Mouse (Mus musculus) heart, embryonic 16.5 days (tissue): ENCODE data around the gene Kbtbd2. TPM values are rescaled to one million over a fixed set of nuclear protein-coding genes. Genes with fewer than 3 reads are reported as not detected.

Experiments
- ATAC-seq: fragments of 200-750 bp; cut with Nextera tagmentation; replicated peaks from 2 replicates; pipeline ENCODE4 v1.8.0; 2017; ENCODE audit warnings: moderate number of reproducible peaks; ENCODE audit not compliant: insufficient read depth, low FRiP score; ENCODE audit errors: extremely low read depth
- H3K27ac ChIP-seq: fragments of 300-500 bp; sonication (generic); 2 replicates; pipeline ENCODE4 v1.5.1; 2014; ENCODE audit warnings: mild to moderate bottlenecking, low read length, control low read depth, moderate library complexity
- H3K27me3 ChIP-seq: fragments of 300-500 bp; sonication (generic); 2 replicates; pipeline ENCODE4 v1.6.1; 2014; ENCODE audit warnings: low read length, mixed read lengths; ENCODE audit not compliant: control insufficient read depth, insufficient read depth
- H3K36me3 ChIP-seq: fragments of 300-500 bp; sonication (generic); 2 replicates; pipeline ENCODE4 v1.6.1; 2014; ENCODE audit not compliant: control insufficient read depth, insufficient read depth
- H3K4me1 ChIP-seq: fragments of 300-500 bp; sonication (generic); 2 replicates; pipeline ENCODE4 v1.6.1; 2014; ENCODE audit warnings: low read length, mixed read lengths; ENCODE audit not compliant: control insufficient read depth, insufficient read depth
- H3K4me2 ChIP-seq: fragments of 300-500 bp; sonication (generic); 2 replicates; pipeline ENCODE4 v1.6.1; 2014; ENCODE audit warnings: low read depth, mild to moderate bottlenecking, control low read depth, low read length
- H3K4me3 ChIP-seq: fragments of 300-500 bp; sonication (generic); 2 replicates; pipeline ENCODE4 v1.5.1; 2014; ENCODE audit warnings: mild to moderate bottlenecking, control low read depth, low read length
- H3K9ac ChIP-seq: fragments of 300-500 bp; sonication (generic); 2 replicates; pipeline ENCODE4 v1.6.1; 2014; ENCODE audit warnings: low read length, control low read depth
- H3K9me3 ChIP-seq: fragments of 300-500 bp; sonication (generic); replicated peaks from 2 replicates; pipeline ENCODE4 v1.6.1; 2016; ENCODE audit warnings: low read length; ENCODE audit not compliant: control insufficient read depth
- WGBS: fragments of 180-500 bp; shearing (Covaris S2); extraction: QIAGEN DNeasy Blood & Tissue Kit; methylation state at CpG from one replicate; pipeline ENCODE4 v1.1.7; 2014; 5-methylcytosine and 5-hydroxymethylcytosine counted together
- polyA plus RNA-seq: library from polyadenylated mRNA; unstranded; fragments of >200 nt; fragmentation: Nextera tagmentation; extraction: Ambion mirVana; gene quantifications from 2 replicates; pipeline ENCODE4 v1.2.1, GENCODE M21; 2015

The Kbtbd2 gene
- polyA plus RNA-seq, 1 experiment from 2014 or later = 32.6 TPM

DNA sequence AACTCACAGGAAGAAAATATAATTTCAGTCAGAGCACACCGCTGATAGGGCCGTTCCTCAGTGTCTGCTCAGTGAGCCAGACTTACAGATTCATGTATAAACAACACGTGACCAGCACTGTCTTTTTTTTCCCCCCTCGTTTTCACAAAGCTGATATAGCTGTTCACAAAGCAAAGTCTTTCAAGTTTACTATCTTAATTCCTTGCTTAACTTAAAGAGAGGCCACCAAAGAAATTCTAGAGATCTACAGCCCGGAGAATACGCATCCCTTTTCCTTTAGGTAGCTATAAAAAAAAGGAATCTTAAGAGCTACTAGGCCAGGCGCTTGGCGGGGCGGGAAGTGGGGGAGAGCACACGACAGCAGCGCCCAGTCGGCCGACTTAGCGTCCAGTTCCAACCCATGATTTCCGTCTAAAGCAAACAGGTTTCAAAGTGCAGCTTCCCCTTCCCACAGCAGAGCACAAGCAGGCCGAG lies 908 bp downstream of the Kbtbd2 start:
- peak overlapping the region; percentile 92 for H3K4me3 ChIP-seq
- H3K9me3 ChIP-seq = no peaks in the 10 kb centered on the region
- peaks cover 26% of the 10 kb centered on the region for H3K4me1 ChIP-seq
- 0% methylated on average over 16 of the region's 16 CpGs for WGBS
- H3K27ac ChIP-seq = peak overlapping the region; percentile 100
- H3K36me3 ChIP-seq = no peaks in the 10 kb centered on the region
- ATAC-seq = 0 out of 2 replicates have a peak, but pooled peaks have one; percentile 14
- peak overlapping the region; percentile 80 for H3K4me2 ChIP-seq
- H3K9ac ChIP-seq = peak overlapping the region; percentile 99
- H3K27me3 ChIP-seq = no peaks in the 10 kb centered on the region

- 2% methylated on average over 8 of the region's 8 CpGs for WGBS
- Histone ChIP-seq H3K36me3 (no peaks in the 10 kb centered on the region), H3K27me3 (no peaks in the 10 kb centered on the region), H3K9me3 (no peaks in the 10 kb centered on the region), H3K4me1 (peaks cover 26% of the 10 kb centered on the region), H3K4me3 (peak overlapping the region; percentile 92), H3K4me2 (peak overlapping the region; percentile 80), H3K27ac (peak overlapping the region; percentile 100), H3K9ac (peak overlapping the region; percentile 99)
- ATAC-seq = no peak
Observed at GRCm38 (mm10) chr6:56796232-56796631, 1.4 kb downstream of the Kbtbd2 start.

DNA sequence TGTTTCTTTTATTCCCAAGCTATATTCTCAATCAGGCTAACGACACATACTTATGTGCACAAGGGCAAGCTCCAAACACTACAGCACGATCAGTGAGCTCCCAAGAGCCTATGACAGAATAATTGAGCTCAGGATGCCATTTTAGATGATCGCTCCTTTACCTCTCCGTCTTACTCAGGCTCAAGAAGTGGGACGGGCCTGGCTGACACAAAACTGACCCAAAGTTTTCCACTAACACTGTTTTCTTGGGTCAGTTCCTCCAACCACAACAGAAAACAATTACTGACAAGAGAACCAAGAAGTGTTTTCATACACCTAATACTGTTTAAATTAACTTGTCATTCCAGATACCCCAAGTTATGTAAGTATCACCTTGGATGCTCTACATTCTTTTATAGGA lies 2.8 kb downstream of the Kbtbd2 start:
- Histone ChIP-seq H3K27ac (no peak overlapping the region), H3K4me2 (peak overlapping the region; percentile 80), H3K9me3 (no peaks in the 10 kb centered on the region), H3K36me3 (no peaks in the 10 kb centered on the region), H3K9ac (no peak overlapping the region), H3K27me3 (no peaks in the 10 kb centered on the region), H3K4me3 (no peak overlapping the region), H3K4me1 (peaks cover 26% of the 10 kb centered on the region)
- ATAC-seq = no peak
- WGBS = 67% methylated on average over 5 of the region's 5 CpGs

GRCm38 (mm10) chr6:56789336-56789735 lies 8.3 kb downstream of the Kbtbd2 start:
- Histone ChIP-seq H3K9ac (no peak overlapping the region), H3K9me3 (no peaks in the 10 kb centered on the region; the same call in 1 of the 2 replicates), H3K4me3 (no peak overlapping the region), H3K4me1 (peaks cover 17% of the 10 kb centered on the region), H3K36me3 (peaks cover 21% of the 10 kb centered on the region), H3K27ac (no peak overlapping the region; the same call in 1 of the 2 replicates), H3K4me2 (no peak overlapping the region), H3K27me3 (no peaks in the 10 kb centered on the region)
- no peak for ATAC-seq
- WGBS = 28% methylated on average over 3 of the region's 3 CpGs

- no peak overlapping the region for H3K4me2 ChIP-seq
- no peak overlapping the region for H3K4me3 ChIP-seq
- H3K4me1 ChIP-seq = peaks cover 10% of the 10 kb centered on the region
- ATAC-seq = 0 out of 2 replicates have a peak, but pooled peaks have one; percentile 6
- H3K27me3 ChIP-seq = no peaks in the 10 kb centered on the region
- no peak overlapping the region for H3K27ac ChIP-seq
- H3K9ac ChIP-seq = no peak overlapping the region
- H3K9me3 ChIP-seq = no peaks in the 10 kb centered on the region; the same call in 1 of the 2 replicates
- WGBS = 58% methylated on average over 2 of the region's 2 CpGs
- peaks cover 27% of the 10 kb centered on the region for H3K36me3 ChIP-seq
Observed at GRCm38 (mm10) chr6:56787668-56788067, 9.9 kb downstream of the Kbtbd2 start.

DNA sequence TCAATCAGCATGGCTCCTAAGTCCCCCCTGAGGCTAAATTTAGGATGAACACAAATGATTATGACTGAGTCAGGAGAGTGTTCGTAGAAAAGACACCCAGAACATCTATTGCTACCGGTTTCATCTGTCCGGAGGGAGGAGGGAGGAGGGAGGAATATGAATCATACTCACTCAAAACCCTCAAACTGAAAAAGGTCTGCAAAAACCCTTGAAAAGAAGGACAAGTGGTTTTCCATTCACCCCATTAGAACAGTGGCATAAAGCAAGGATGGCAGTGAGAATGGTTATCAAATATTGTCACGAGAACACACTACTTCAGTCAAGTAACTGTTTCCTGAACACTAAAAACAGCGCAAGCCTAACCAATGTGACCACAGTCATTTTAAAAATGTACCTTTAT lies 12.5 kb downstream of the Kbtbd2 start:
- Histone ChIP-seq H3K4me1 (peaks cover 10% of the 10 kb centered on the region), H3K36me3 (peaks cover 37% of the 10 kb centered on the region), H3K27ac (0 out of 2 replicates have a peak overlapping the region, but pooled peaks have one; percentile 0), H3K9me3 (no peaks in the 10 kb centered on the region; the same call in 1 of the 2 replicates), H3K27me3 (no peaks in the 10 kb centered on the region), H3K4me2 (no peak overlapping the region), H3K4me3 (no peak overlapping the region), H3K9ac (no peak overlapping the region)
- ATAC-seq = no peak
- WGBS = 81% methylated on average over 5 of the region's 5 CpGs

DNA sequence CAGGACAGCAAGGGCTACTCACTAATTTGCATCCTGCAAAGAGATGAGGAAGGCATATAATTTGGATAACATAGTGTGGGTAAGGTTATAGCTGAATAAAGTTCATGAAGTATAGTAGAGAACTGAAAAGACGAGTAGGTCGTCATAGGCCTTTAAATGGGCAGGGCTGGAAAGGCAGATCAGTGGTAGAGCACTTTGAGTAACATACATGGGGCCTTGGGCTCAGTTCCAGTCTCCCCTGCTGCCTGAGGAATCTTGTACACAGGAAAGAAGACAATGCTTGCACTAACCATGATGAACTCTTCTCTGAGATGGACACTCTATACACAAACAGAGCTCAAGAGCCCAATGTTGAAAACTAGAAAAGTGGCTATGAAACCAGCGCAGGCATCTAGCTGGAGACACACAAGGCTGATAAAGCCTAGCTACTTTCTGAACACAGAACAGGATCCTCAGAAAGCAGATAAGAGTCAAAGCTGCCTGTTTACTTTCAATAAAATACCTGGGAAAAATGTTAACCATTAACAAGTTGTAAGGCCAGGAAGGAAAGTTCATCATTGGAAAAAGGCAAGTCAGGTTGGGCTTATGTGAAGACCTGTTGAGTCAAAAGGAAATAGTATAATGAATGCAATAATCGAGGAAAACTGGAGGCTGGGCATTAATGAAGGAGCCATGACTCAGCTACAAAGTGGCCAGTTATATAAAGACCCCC lies 13.9 kb downstream of the Kbtbd2 start:
- peaks cover 46% of the 10 kb centered on the region for H3K36me3 ChIP-seq
- no peak overlapping the region for H3K4me2 ChIP-seq
- no peaks in the 10 kb centered on the region; the same call in 1 of the 2 replicates for H3K9me3 ChIP-seq

GRCm38 (mm10) chr6:56779636-56780035 lies 18.0 kb downstream of the Kbtbd2 start:
- H3K9me3 ChIP-seq = no peaks in the 10 kb centered on the region
- H3K4me1 ChIP-seq = peaks cover 11% of the 10 kb centered on the region
- no peak overlapping the region for H3K4me2 ChIP-seq
- H3K4me3 ChIP-seq = no peak overlapping the region
- peaks cover 41% of the 10 kb centered on the region for H3K36me3 ChIP-seq
- H3K9ac ChIP-seq = no peak overlapping the region
- no peak overlapping the region for H3K27ac ChIP-seq
- no peak for ATAC-seq
- 90% methylated on average over 5 of the region's 5 CpGs for WGBS
- H3K27me3 ChIP-seq = no peaks in the 10 kb centered on the region

More for the DNA sequence above, 13.9 kb downstream of the Kbtbd2 start:
- Histone ChIP-seq H3K9ac (no peak overlapping the region), H3K4me3 (no peak overlapping the region), H3K27ac (no peak overlapping the region), H3K4me1 (peaks cover 6% of the 10 kb centered on the region), H3K27me3 (no peaks in the 10 kb centered on the region)
- WGBS = 81% methylated on average over 4 of the region's 4 CpGs
- ATAC-seq = no peak

DNA sequence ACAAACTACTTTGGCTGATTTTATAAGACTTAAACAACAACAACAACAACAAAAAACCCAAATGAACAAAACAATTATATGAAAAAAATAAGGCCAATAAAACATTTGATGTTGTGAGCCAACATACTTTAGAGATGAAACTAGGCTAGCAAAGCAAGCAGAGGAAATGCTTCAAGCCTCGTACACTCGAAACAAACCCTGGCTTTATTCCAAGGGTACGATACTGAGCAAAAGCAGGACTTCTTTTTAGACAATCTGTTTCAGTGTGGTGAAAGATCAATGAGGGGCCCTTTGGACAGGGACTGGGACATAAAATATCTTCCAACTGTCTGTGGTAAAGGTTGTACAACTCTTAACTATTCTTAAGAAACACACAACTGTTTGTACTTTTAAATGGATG lies 21.8 kb downstream of the Kbtbd2 start:
- Histone ChIP-seq H3K9ac (no peak overlapping the region), H3K4me3 (no peak overlapping the region), H3K27me3 (no peaks in the 10 kb centered on the region), H3K4me1 (peaks cover 9% of the 10 kb centered on the region), H3K27ac (no peak overlapping the region), H3K36me3 (peaks cover 34% of the 10 kb centered on the region), H3K9me3 (no peaks in the 10 kb centered on the region), H3K4me2 (no peak overlapping the region)
- no peak for ATAC-seq
- 20% methylated on average over 3 of the region's 3 CpGs for WGBS
